Mouse (Mus musculus) lung, adult 2 months (tissue): ENCODE data around the gene Slc51a.

ENCODE experiments used
- CTCF ChIP-seq: fragments of 200-500 bp; IDR thresholded peaks from 2 replicates; pipeline ENCODE4 v1.5.1; 2011; ENCODE audit warnings: mild to moderate bottlenecking, low read length, control low read depth; ENCODE audit not compliant: insufficient read depth
- POLR2A ChIP-seq: fragments of 200-500 bp; IDR thresholded peaks from 2 replicates; pipeline ENCODE4 v1.6.1; 2011; ENCODE audit warnings: low read depth, mild to moderate bottlenecking, control low read depth, low read length, borderline replicate concordance; ENCODE audit errors: extremely low read depth

- TF ChIP-seq CTCF, result no peak
- no peak for TF ChIP-seq POLR2A
Measured at GRCm38 (mm10) chr16:32461713-32462112, 26.0 kb downstream of the Slc51a start.
